Comparison of ENCODE assay signal across 9 mouse cellular contexts in the genomic region with DNA sequence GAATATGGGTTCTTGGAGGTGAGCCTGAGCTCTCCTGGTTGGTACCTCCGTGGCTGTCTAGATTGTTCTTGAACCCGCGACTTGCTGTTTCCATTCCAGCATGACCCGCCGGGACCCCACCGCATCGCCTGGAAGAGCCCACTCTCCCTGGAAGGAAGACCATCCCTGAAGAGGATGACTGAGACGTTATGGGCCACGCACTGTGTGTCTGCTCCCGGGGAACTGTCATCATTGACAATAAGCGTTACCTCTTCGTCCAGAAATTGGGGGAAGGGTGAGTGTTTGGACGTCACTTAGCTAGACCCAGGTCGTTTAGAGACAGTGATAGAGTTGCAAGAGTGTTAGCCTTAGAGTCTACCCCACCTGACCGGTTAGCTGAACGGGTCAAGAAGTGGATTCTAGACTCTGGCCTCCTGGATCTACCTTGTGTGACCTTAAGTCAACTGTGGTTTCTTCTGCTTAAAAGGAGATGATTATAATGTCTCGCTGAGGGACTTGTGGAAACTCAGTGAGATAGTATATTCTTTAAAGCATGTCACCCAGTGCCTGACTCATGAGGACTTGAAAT. TPM values are rescaled to one million over a fixed set of nuclear protein-coding genes. Genes with fewer than 3 reads are reported as not detected.
DNase-seq lines count a peak whose midpoint lies in the region; ATAC-seq and TF ChIP-seq lines count a peak whose summit lies in the region.
"Had no signal": no experiment of that assay in that cellular context is flagged by ENCODE, and none has a peak within 500 bp of the region (broad histone marks: within the 10 kb centered on the region; RNA-seq: fewer than 3 reads in every experiment).

No protein-coding gene starts in this region.

- no peak for TF ChIP-seq CTCF in kidney, adult 2 months (conservative IDR thresholded peaks at IDR 0.05; ENCODE audit: insufficient read depth, insufficient read length, low read depth, low read length)

- H3K27ac ChIP-seq in kidney, adult 2 months (ENCODE audit: insufficient read depth, low read depth, low read length) = peak overlapping the region; percentile 87
- no peak overlapping the region for H3K27ac ChIP-seq in hindbrain, embryonic 13.5 days
- H3K27ac ChIP-seq in midbrain, embryonic 11.5 days (ENCODE audit: low read depth, low read length) = no peak overlapping the region

- ATAC-seq in hindbrain, embryonic 13.5 days (ENCODE audit: low FRiP score) = peak; percentile 52
- peak; percentile 26; the same call in 1 of the 2 replicates for ATAC-seq in midbrain, embryonic 11.5 days (ENCODE audit: low FRiP score)

- H3K9ac ChIP-seq in hindbrain, embryonic 13.5 days = peak overlapping the region; percentile 94
- peak overlapping the region; percentile 95 for H3K9ac ChIP-seq in midbrain, embryonic 11.5 days (ENCODE audit: low read length)

- peak; percentile 50 for DNase-seq in kidney, adult 2 months
- DNase-seq in kidney, postnatal 4 days = no peak
- DNase-seq in adipocyte (ENCODE audit: low spot score) = peak; percentile 12
- DNase-seq in midbrain, embryonic 11.5 days (ENCODE audit: low spot score, missing footprints) = no peak
- DNase-seq in layer of hippocampus, adult 8-10 months (ENCODE audit: low spot score in 2 of 2) = no peak
- no peak for DNase-seq in cerebellum, adult 18-20 months
- DNase-seq in layer of hippocampus, adult 9-11 months = no peak

- H3K27me3 ChIP-seq in kidney, adult 2 months (replicated peaks; ENCODE audit: control insufficient read depth, insufficient read depth, low read length) = no peaks in the 10 kb centered on the region
- H3K27me3 ChIP-seq in hindbrain, embryonic 13.5 days = peaks cover 15% of the 10 kb centered on the region
- peaks cover 2% of the 10 kb centered on the region; the same call in 1 of the 2 replicates for H3K27me3 ChIP-seq in midbrain, embryonic 11.5 days (ENCODE audit: control insufficient read depth, insufficient read depth, low read length)
- H3K27me3 ChIP-seq: Patski had no signal

- peaks cover 32% of the 10 kb centered on the region for H3K4me1 ChIP-seq in kidney, adult 2 months (ENCODE audit: control insufficient read depth, insufficient read depth, low read length)
- peaks cover 50% of the 10 kb centered on the region for H3K4me1 ChIP-seq in hindbrain, embryonic 13.5 days (replicated peaks)
- peaks cover 20% of the 10 kb centered on the region for H3K4me1 ChIP-seq in midbrain, embryonic 11.5 days (ENCODE audit: control insufficient read depth, insufficient read depth, low read length)

- H3K4me2 ChIP-seq in hindbrain, embryonic 13.5 days = peak overlapping the region; percentile 98
- H3K4me2 ChIP-seq in midbrain, embryonic 11.5 days = peak overlapping the region; percentile 95

- H3K36me3 ChIP-seq in kidney, adult 2 months (ENCODE audit: control insufficient read depth, insufficient read depth, low read length) = peaks cover 8% of the 10 kb centered on the region; the same call in 1 of the 2 replicates
- H3K36me3 ChIP-seq in hindbrain, embryonic 13.5 days = peaks cover 45% of the 10 kb centered on the region
- peaks cover 4% of the 10 kb centered on the region; the same call in 1 of the 2 replicates for H3K36me3 ChIP-seq in midbrain, embryonic 11.5 days (ENCODE audit: control insufficient read depth, insufficient read depth, low read length)

- H3K4me3 ChIP-seq in kidney, adult 2 months (ENCODE audit: insufficient read depth, low read depth, low read length) = peak overlapping the region; percentile 86
- peak overlapping the region; percentile 95 for H3K4me3 ChIP-seq in hindbrain, embryonic 13.5 days
- H3K4me3 ChIP-seq in midbrain, embryonic 11.5 days (ENCODE audit: low read depth, low read length) = peak overlapping the region; percentile 99

- WGBS in kidney, adult 2 months = 6% methylated on average over 17 of the region's 17 CpGs
- WGBS in hindbrain, embryonic 13.5 days = 11% methylated on average over 17 of the region's 17 CpGs
- WGBS in midbrain, embryonic 11.5 days = 12% methylated on average over 17 of the region's 17 CpGs

- H3K9me3 ChIP-seq in hindbrain, embryonic 13.5 days = no peaks in the 10 kb centered on the region
- no peaks in the 10 kb centered on the region for H3K9me3 ChIP-seq in midbrain, embryonic 11.5 days (ENCODE audit: control insufficient read depth, low read length)

- no peak for TF ChIP-seq POLR2A in kidney, adult 2 months (IDR thresholded peaks at IDR 0.05; ENCODE audit: low read depth, low read length)

RNA-seq across cellular contexts. Expression of a gene that starts 0.6 kb away (rescaled TPM):
- 254 and 277 TPM in 2 replicates for polyA plus RNA-seq in kidney, adult 2 months (2012; rRNA removed)
- polyA plus RNA-seq in hindbrain, embryonic 13.5 days (2015; fragmentation: Nextera tagmentation; extraction: Ambion mirVana) = 138 and 145 TPM in 2 replicates
- polyA plus RNA-seq in midbrain, embryonic 11.5 days (2014; fragmentation: Nextera tagmentation; extraction: Ambion mirVana) = 110 and 116 TPM in 2 replicates
- total RNA-seq in layer of hippocampus, adult 8-10 months (2022) = 10 to 100 TPM; 78.7 to 88.5 (median 84.5) TPM

RNA-seq across cellular contexts. Expression of a gene that starts 0.6 kb away (rescaled TPM):
- 118 and 146 TPM in 2 replicates for polyA plus RNA-seq in kidney, adult 2 months (2012; rRNA removed)
- polyA plus RNA-seq in hindbrain, embryonic 13.5 days (2015; fragmentation: Nextera tagmentation; extraction: Ambion mirVana) = 19.9 and 22.5 TPM in 2 replicates
- polyA plus RNA-seq in midbrain, embryonic 11.5 days (2014; fragmentation: Nextera tagmentation; extraction: Ambion mirVana) = 18.3 and 19.4 TPM in 2 replicates
- 10 to 100 TPM; 14.1 to 22.4 (median 18.5) TPM for total RNA-seq in layer of hippocampus, adult 8-10 months (2022)

RNA-seq across cellular contexts. Expression of a gene that starts 8.4 kb away (rescaled TPM):
- 213 and 301 TPM in 2 replicates for polyA plus RNA-seq in kidney, adult 2 months (2012; rRNA removed)
- 6.5 and 7.1 TPM in 2 replicates for polyA plus RNA-seq in hindbrain, embryonic 13.5 days (2015; fragmentation: Nextera tagmentation; extraction: Ambion mirVana)
- polyA plus RNA-seq in midbrain, embryonic 11.5 days (2014; fragmentation: Nextera tagmentation; extraction: Ambion mirVana) = 7.9 and 9.6 TPM in 2 replicates
- total RNA-seq in layer of hippocampus, adult 8-10 months (2022) = 100 to 1,000 TPM; 488 to 539 (median 494) TPM

RNA-seq across cellular contexts. Expression of a gene that starts 19.2 kb away (rescaled TPM):
- 67.5 and 86.5 TPM in 2 replicates for polyA plus RNA-seq in kidney, adult 2 months (2012; rRNA removed)
- polyA plus RNA-seq in hindbrain, embryonic 13.5 days (2015; fragmentation: Nextera tagmentation; extraction: Ambion mirVana) = 44.7 and 47.7 TPM in 2 replicates
- 17.3 and 18.8 TPM in 2 replicates for polyA plus RNA-seq in midbrain, embryonic 11.5 days (2014; fragmentation: Nextera tagmentation; extraction: Ambion mirVana)
- 100 to 1,000 TPM in 2 of 4 experiments, 10 to 100 TPM in 2; 97.6 to 119 (median 105) TPM for total RNA-seq in layer of hippocampus, adult 8-10 months (2022)

RNA-seq across cellular contexts. Expression of a gene that starts 19.3 kb away (rescaled TPM):
- 14.5 and 17.0 TPM in 2 replicates for polyA plus RNA-seq in kidney, adult 2 months (2012; rRNA removed)
- 23.4 and 24.5 TPM in 2 replicates for polyA plus RNA-seq in hindbrain, embryonic 13.5 days (2015; fragmentation: Nextera tagmentation; extraction: Ambion mirVana)
- 14.3 and 14.4 TPM in 2 replicates for polyA plus RNA-seq in midbrain, embryonic 11.5 days (2014; fragmentation: Nextera tagmentation; extraction: Ambion mirVana)
- total RNA-seq in layer of hippocampus, adult 8-10 months (2022) = 10 to 100 TPM; 25.5 to 38.5 (median 31.3) TPM

Comparison
In these comparisons a context has a peak if more than half of its experiments do, and no peak if none do; other contexts are left out.
1. DNase-seq: peak in kidney, adult 2 months (single experiment) and adipocyte (single experiment); none in kidney, postnatal 4 days (0 of 2), midbrain, embryonic 11.5 days (single experiment), layer of hippocampus, adult 8-10 months (0 of 2), cerebellum, adult 18-20 months (0 of 2) and layer of hippocampus, adult 9-11 months (single experiment).
2. RNA of a gene that starts 8.4 kb away (polyA plus RNA-seq): 213 to 301 TPM in kidney, adult 2 months; 7.9 to 9.6 TPM in midbrain, embryonic 11.5 days and 6.5 to 7.1 TPM in hindbrain, embryonic 13.5 days; every median in the first group is over 10 times any median in the second.
3. Peak in every context shown above with its lines, with median percentiles within 50 percentile points of each other: H3K4me3 ChIP-seq.